Mouse (Mus musculus) midbrain, embryonic 16.5 days (tissue): ENCODE data around the gene Cadm1. TPM values are rescaled to one million over a fixed set of nuclear protein-coding genes. Genes with fewer than 3 reads are reported as not detected.

Experiments used
- ATAC-seq: fragments of 200-750 bp; cut with Nextera tagmentation; 2 replicates; pipeline ENCODE4 v1.8.0; 2017; ENCODE audit warnings: moderate TSS enrichment
- H3K27ac ChIP-seq: fragments of 300-500 bp; sonication (generic); 2 replicates; pipeline ENCODE4 v1.5.1; 2014; ENCODE audit warnings: mild to moderate bottlenecking, low read length, mixed read lengths
- H3K27me3 ChIP-seq: fragments of 300-500 bp; sonication (generic); 2 replicates; pipeline ENCODE4 v1.6.1; 2014; ENCODE audit warnings: low read depth, low read length, mixed read lengths; ENCODE audit not compliant: control insufficient read depth, insufficient read depth
- H3K36me3 ChIP-seq: fragments of 300-500 bp; sonication (generic); 2 replicates; pipeline ENCODE4 v1.6.1; 2014; ENCODE audit warnings: mild to moderate bottlenecking, low read length, moderate library complexity, mixed read lengths; ENCODE audit not compliant: control insufficient read depth, insufficient read depth
- H3K4me1 ChIP-seq: fragments of 300-500 bp; sonication (generic); 2 replicates; pipeline ENCODE4 v1.6.1; 2014; ENCODE audit warnings: mild to moderate bottlenecking, low read length, mixed read lengths; ENCODE audit not compliant: control insufficient read depth, insufficient read depth
- H3K4me2 ChIP-seq: fragments of 300-500 bp; sonication (generic); 2 replicates; pipeline ENCODE4 v1.6.1; 2014; ENCODE audit warnings: mild to moderate bottlenecking, low read length, mixed read lengths
- H3K4me3 ChIP-seq: fragments of 300-500 bp; sonication (generic); 2 replicates; pipeline ENCODE4 v1.5.1; 2014; ENCODE audit warnings: low read depth, mild to moderate bottlenecking, low read length, moderate library complexity, mixed read lengths
- H3K9ac ChIP-seq: fragments of 300-500 bp; sonication (generic); 2 replicates; pipeline ENCODE4 v1.6.1; 2014; ENCODE audit warnings: low read depth, low read length, mixed read lengths
- H3K9me3 ChIP-seq: fragments of 300-500 bp; sonication (generic); replicated peaks from 2 replicates; pipeline ENCODE4 v1.6.1; 2014; ENCODE audit warnings: mild to moderate bottlenecking, low read length, mixed read lengths; ENCODE audit not compliant: control insufficient read depth, poor library complexity, severe bottlenecking
- WGBS: fragments of 180-500 bp; shearing (Covaris S2); extraction: QIAGEN DNeasy Blood & Tissue Kit; methylation state at CpG from one replicate; pipeline ENCODE4 v1.1.7; 2014; 5-methylcytosine and 5-hydroxymethylcytosine counted together
- polyA plus RNA-seq: library from polyadenylated mRNA; unstranded; fragments of >200 nt; fragmentation: Nextera tagmentation; extraction: Ambion mirVana; gene quantifications from 2 replicates; pipeline ENCODE4 v1.2.1, GENCODE M21; 2015

Gene Cadm1
- polyA plus RNA-seq, 1 experiment from 2014 or later, result 332 TPM

- no peak for ATAC-seq
- Histone ChIP-seq H3K4me3 (no peak overlapping the region), H3K27ac (no peak overlapping the region), H3K9me3 (no peaks in the 10 kb centered on the region), H3K36me3 (0 out of 2 replicates have a peak, but pooled peaks cover 2% of the 10 kb centered on the region), H3K4me2 (peak overlapping the region; percentile 30), H3K27me3 (no peaks in the 10 kb centered on the region), H3K9ac (no peak overlapping the region), H3K4me1 (peaks cover 24% of the 10 kb centered on the region)
- 82% methylated on average over 11 of the region's 11 CpGs for WGBS
These were observed 4.9 kb downstream of the Cadm1 start for GRCm38 (mm10) chr9:47534573-47535475.

- ATAC-seq, result no peak
- 0 out of 2 replicates have a peak, but pooled peaks cover 3% of the 10 kb centered on the region for H3K4me1 ChIP-seq
- H3K9me3 ChIP-seq, result no peaks in the 10 kb centered on the region
- H3K27me3 ChIP-seq, result no peaks in the 10 kb centered on the region
- H3K27ac ChIP-seq, result no peak overlapping the region
- no peak overlapping the region for H3K4me3 ChIP-seq
- H3K4me2 ChIP-seq, result no peak overlapping the region
- H3K9ac ChIP-seq, result no peak overlapping the region
- 83% methylated on average over 7 of the region's 7 CpGs for WGBS
- no peaks in the 10 kb centered on the region for H3K36me3 ChIP-seq
These were observed 15.3 kb downstream of the Cadm1 start for GRCm38 (mm10) chr9:47545245-47545644.

- Histone ChIP-seq H3K9ac (no peak overlapping the region), H3K9me3 (no peaks in the 10 kb centered on the region), H3K27ac (no peak overlapping the region), H3K4me3 (no peak overlapping the region), H3K4me2 (no peak overlapping the region), H3K36me3 (no peaks in the 10 kb centered on the region), H3K4me1 (0 out of 2 replicates have a peak, but pooled peaks cover 3% of the 10 kb centered on the region), H3K27me3 (no peaks in the 10 kb centered on the region)
- no peak for ATAC-seq
- 48% methylated on average over 12 of the region's 12 CpGs for WGBS
These were observed 15.7 kb downstream of the Cadm1 start for GRCm38 (mm10) chr9:47545667-47546066.

GRCm38 (mm10) chr9:47548402-47548801 is 18.4 kb downstream of the Cadm1 start:
- 92% methylated on average over 12 of the region's 12 CpGs for WGBS
- H3K27me3 ChIP-seq, result no peaks in the 10 kb centered on the region
- no peak overlapping the region for H3K4me2 ChIP-seq
- H3K4me1 ChIP-seq, result 0 out of 2 replicates have a peak, but pooled peaks cover 3% of the 10 kb centered on the region
- no peak for ATAC-seq
- H3K9ac ChIP-seq, result no peak overlapping the region
- no peak overlapping the region for H3K27ac ChIP-seq
- H3K9me3 ChIP-seq, result no peaks in the 10 kb centered on the region
- H3K36me3 ChIP-seq, result no peaks in the 10 kb centered on the region; the same call in 1 of the 2 replicates
- H3K4me3 ChIP-seq, result no peak overlapping the region

- Histone ChIP-seq H3K4me1 (0 out of 2 replicates have a peak, but pooled peaks cover 5% of the 10 kb centered on the region), H3K27ac (no peak overlapping the region), H3K9ac (no peak overlapping the region), H3K4me2 (no peak overlapping the region), H3K9me3 (no peaks in the 10 kb centered on the region), H3K27me3 (no peaks in the 10 kb centered on the region), H3K36me3 (no peaks in the 10 kb centered on the region; the same call in 1 of the 2 replicates), H3K4me3 (no peak overlapping the region)
- 91% methylated on average over 5 of the region's 5 CpGs for WGBS
- ATAC-seq, result no peak
These were observed 18.9 kb downstream of the Cadm1 start for GRCm38 (mm10) chr9:47548916-47549315.

- Histone ChIP-seq H3K4me2 (no peak overlapping the region), H3K9me3 (no peaks in the 10 kb centered on the region), H3K9ac (no peak overlapping the region), H3K36me3 (no peaks in the 10 kb centered on the region; the same call in 1 of the 2 replicates), H3K27me3 (no peaks in the 10 kb centered on the region), H3K4me1 (peaks cover 6% of the 10 kb centered on the region; the same call in 1 of the 2 replicates), H3K27ac (no peak overlapping the region), H3K4me3 (no peak overlapping the region)
- 91% methylated on average over 10 of the region's 10 CpGs for WGBS
- no peak for ATAC-seq
These were observed 23.1 kb downstream of the Cadm1 start for GRCm38 (mm10) chr9:47552960-47553575.

GRCm38 (mm10) chr9:47560726-47561125 is 30.8 kb downstream of the Cadm1 start:
- H3K36me3 ChIP-seq, result no peaks in the 10 kb centered on the region
- H3K27ac ChIP-seq, result no peak overlapping the region
- 90% methylated on average over 3 of the region's 3 CpGs for WGBS
- H3K4me3 ChIP-seq, result no peak overlapping the region
- no peak overlapping the region for H3K9ac ChIP-seq
- no peaks in the 10 kb centered on the region; the same call in 1 of the 2 replicates for H3K9me3 ChIP-seq
- peaks cover 6% of the 10 kb centered on the region for H3K4me1 ChIP-seq
- no peaks in the 10 kb centered on the region for H3K27me3 ChIP-seq
- H3K4me2 ChIP-seq, result no peak overlapping the region
- no peak for ATAC-seq

- peaks cover 6% of the 10 kb centered on the region for H3K4me1 ChIP-seq
- H3K4me3 ChIP-seq, result no peak overlapping the region
- no peak overlapping the region for H3K9ac ChIP-seq
- no peak overlapping the region for H3K27ac ChIP-seq
- no peaks in the 10 kb centered on the region for H3K27me3 ChIP-seq
- H3K36me3 ChIP-seq, result no peaks in the 10 kb centered on the region
- 91% methylated on average over 4 of the region's 4 CpGs for WGBS
- no peaks in the 10 kb centered on the region; the same call in 1 of the 2 replicates for H3K9me3 ChIP-seq
- no peak for ATAC-seq
- no peak overlapping the region for H3K4me2 ChIP-seq
These were observed 31.6 kb downstream of the Cadm1 start for GRCm38 (mm10) chr9:47561596-47561995.

- Histone ChIP-seq H3K36me3 (no peaks in the 10 kb centered on the region), H3K9me3 (no peaks in the 10 kb centered on the region; the same call in 1 of the 2 replicates), H3K4me1 (peaks cover 19% of the 10 kb centered on the region), H3K27ac (no peak overlapping the region), H3K4me2 (no peak overlapping the region), H3K4me3 (no peak overlapping the region), H3K27me3 (no peaks in the 10 kb centered on the region), H3K9ac (no peak overlapping the region)
- WGBS, result 52% methylated on average over 5 of the region's 5 CpGs
- ATAC-seq, result no peak
These were observed 35.1 kb downstream of the Cadm1 start for GRCm38 (mm10) chr9:47565088-47565487.
